Mouse (Mus musculus) cortical plate, adult 2 months (tissue): ENCODE results near the gene Large1.

ENCODE experiments used
- CTCF ChIP-seq: fragments of 200-500 bp; IDR thresholded peaks from 2 replicates; pipeline ENCODE4 v1.5.1; 2011; ENCODE audit warnings: mild to moderate bottlenecking, control low read depth, low read length; ENCODE audit not compliant: insufficient read depth; ENCODE audit errors: extremely low read depth
- POLR2A ChIP-seq: fragments of 200-500 bp; IDR thresholded peaks from 2 replicates; pipeline ENCODE4 v1.6.1; 2011; ENCODE audit warnings: mild to moderate bottlenecking, low read length, control low read depth; ENCODE audit not compliant: insufficient read depth; ENCODE audit errors: extremely low read depth

GRCm38 (mm10) chr8:73226841-73227240, 126.5 kb downstream of the Large1 start:
- no peak for TF ChIP-seq POLR2A
- no peak for TF ChIP-seq CTCF
